Mouse (Mus musculus) erythroblast, embryonic 14.5 days (primary cell): Measurements from ENCODE around the gene Rgs7bp.

Source experiments
- GATA1 ChIP-seq: IDR thresholded peaks from 2 replicates; pipeline ENCODE4 v1.6.1; 2012; ENCODE audit warnings: low read length, inconsistent platforms, mixed read lengths
- TAL1 ChIP-seq: IDR thresholded peaks from 3 replicates; pipeline ENCODE4 v1.6.1; 2012; ENCODE audit warnings: low read length, inconsistent platforms, mixed read lengths

- TF ChIP-seq TAL1 (no peak), GATA1 (no peak)
Observed at GRCm38 (mm10) chr13:104963716-104964115, 91.0 kb downstream of the Rgs7bp start.
